Mouse (Mus musculus) spleen, postnatal 10 days (tissue): ENCODE results near the gene Gm42417.
A peak's percentile ranks its signal among the peaks of the same experiment; 100 is the strongest.

Experiments used
- DNase-seq, 2 experiments: peaks; one replicate each; pipeline ENCODE4 v3.0.0; 2021 to 2022; ENCODE audit warnings: low spot score in 2 of 2

The Gm42417 gene

DNA sequence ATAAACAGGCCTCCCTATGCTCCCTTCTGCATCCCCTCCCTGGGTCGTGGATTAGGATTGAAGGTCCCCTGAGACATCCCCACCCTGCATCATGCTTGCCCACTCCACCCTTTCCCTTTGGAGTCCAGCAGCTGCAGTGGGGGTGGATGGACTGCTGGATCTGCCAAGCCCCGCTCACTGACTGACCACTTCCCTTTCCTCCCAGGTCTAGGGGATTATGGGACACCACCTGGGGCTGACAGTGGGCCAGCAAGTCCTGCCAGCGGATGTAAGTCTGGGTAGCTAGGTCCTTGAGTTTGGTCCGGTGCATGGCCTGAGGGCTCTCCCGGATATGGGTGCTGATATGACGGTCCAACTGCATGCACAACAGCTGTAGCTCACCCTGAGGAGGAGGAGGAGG lies 24.9 kb upstream of the Gm42417 start:
- no peak for DNase-seq

GRCm38 (mm10) chr1:36563632-36564031 lies 24.4 kb upstream of the Gm42417 start:
- no peak for DNase-seq

GRCm38 (mm10) chr1:36563197-36563596 lies 24.0 kb upstream of the Gm42417 start:
- DNase-seq, result no peak

DNA sequence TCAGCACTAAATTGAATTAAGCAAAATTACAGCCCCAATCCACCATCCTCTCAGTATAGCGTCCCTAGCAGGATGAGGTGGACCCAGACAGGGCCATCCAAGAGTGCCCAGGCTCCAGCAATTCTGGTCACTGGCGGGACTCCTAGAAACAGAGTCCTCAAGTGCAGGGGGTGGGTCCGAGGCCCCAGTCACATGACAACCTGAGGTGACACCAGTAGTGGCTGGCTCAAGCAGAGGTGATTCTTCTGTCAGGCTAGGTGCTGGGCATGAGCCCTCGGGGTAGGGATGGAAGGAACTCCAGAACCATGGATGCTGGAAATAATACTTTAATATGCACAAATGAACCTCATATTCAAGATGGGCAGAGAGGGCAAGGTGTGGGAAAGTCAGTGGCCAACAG lies 23.2 kb upstream of the Gm42417 start:
- no peak for DNase-seq

DNA sequence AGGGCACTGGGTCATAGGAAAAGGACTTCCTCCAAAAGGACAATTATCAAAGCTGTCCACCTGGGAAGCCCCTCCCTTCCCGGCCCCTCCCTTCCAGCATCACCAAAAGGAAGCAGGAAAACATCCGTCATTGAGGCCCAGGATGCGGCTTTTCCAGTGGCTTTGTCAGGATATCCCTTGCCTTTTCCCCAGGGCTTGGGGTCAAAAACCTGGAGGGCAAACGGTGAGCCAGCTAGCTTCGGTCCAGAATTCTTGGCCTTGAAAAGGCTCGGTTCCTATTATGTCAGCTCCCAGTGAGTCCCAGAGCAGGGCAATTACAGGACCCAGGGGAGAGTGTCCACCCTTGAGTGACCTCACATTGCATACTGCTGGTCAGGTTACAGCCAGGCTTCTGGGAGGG lies 21.7 kb upstream of the Gm42417 start:
- no peak for DNase-seq

DNA sequence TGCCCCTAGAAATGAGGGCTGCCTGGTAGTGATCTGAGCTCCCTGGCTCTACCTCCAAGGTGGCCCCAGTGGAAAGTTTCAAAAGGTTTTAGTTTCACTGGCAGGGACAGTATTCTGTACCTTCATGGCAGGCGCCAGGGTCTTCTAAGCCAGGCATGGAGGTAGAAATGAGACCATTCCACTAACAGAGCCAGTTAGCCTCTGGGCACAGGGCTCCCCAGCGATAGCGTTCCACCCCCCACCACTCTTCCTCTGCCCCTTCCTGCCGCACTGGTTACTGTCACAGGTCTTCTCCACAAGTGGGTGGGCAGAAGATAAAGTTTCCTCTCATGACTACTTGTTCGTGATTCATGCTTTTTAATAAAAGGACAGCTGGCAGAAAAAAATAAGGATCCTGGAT lies 20.7 kb upstream of the Gm42417 start:
- DNase-seq, result no peak

GRCm38 (mm10) chr1:36559256-36559655 lies 20.0 kb upstream of the Gm42417 start:
- no peak for DNase-seq

DNA sequence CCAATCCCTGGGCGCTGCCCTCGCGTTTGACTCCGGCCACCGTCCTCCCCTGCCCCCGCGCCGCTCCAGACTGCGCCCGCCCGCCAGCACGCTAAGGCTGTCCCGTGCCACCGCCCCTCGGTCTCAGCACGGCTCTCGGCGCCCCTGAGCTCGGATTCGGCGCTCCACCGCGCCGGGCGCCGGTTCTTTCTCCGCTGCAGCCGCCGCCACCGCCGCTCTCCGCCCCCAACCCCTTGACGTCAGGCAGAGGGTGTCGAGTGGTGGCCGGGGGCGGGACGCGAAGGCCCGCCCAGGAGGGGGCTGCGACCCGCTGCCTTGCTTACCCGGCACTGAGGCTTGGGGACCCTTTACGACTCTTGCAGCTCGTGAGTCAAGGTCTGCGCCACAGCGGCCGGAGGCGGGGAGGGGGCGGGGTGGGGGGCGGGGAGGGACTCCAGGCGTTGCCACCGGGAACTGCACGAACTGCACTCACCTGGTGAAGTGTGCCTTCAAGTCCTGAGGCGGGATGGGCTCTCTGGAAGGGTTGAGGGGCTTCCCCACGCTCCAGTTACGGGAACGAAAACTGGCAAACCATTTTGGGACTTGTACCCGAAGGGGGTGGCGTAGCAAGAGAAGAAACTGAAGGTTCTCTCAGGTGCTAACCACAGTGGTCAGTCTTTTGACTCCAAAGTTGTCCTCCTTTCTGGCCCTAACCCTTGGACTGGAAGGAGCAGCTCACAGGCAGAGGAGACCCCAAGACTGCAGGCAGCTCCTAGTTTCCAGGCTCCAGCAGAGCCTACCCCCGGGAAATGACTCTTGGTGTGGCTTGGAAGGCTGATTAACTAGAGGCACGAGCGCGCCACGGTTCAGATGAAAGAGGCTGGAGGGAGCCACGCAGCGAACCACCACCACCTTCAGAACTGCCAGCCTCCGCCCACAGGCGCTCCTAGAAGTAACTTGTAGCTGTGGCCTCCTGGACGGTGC lies 19.1 kb upstream of the Gm42417 start, which contains the start of gene Sema4c:
Gene Sema4c (minus strand): TSS at position 319 of the 963 bp plus-strand sequence.
- peak in 1 of 2 experiments; percentile 56 for DNase-seq

DNA sequence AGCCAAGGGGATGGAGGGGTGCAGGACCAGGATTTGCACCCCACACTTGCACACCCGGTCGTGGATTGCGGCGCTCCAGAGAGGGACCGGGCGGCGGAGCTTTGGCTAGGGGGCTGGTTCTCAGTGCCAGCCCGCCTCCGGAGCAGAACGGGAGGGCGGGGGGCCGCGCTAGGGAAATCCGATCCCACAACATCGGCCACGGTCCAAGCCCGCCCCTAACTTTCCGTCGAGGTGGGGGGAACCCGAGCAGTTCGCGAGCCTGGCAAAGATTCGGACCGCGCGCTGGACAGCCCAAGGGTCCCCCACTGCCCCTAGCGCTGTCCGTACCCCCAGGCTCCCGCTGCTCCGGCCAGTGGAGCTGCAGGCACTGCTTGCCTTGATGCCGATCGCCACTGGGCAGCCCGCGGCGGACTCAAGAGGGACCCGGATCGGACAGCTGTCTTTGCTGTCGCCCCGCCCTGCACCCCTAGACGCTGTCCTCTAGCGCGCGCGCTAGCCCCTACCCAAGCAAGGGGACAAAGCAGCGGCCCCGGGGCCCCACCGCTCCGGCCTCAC lies 18.3 kb upstream of the Gm42417 start:
- peak; percentile 30 to 56 for DNase-seq

DNA sequence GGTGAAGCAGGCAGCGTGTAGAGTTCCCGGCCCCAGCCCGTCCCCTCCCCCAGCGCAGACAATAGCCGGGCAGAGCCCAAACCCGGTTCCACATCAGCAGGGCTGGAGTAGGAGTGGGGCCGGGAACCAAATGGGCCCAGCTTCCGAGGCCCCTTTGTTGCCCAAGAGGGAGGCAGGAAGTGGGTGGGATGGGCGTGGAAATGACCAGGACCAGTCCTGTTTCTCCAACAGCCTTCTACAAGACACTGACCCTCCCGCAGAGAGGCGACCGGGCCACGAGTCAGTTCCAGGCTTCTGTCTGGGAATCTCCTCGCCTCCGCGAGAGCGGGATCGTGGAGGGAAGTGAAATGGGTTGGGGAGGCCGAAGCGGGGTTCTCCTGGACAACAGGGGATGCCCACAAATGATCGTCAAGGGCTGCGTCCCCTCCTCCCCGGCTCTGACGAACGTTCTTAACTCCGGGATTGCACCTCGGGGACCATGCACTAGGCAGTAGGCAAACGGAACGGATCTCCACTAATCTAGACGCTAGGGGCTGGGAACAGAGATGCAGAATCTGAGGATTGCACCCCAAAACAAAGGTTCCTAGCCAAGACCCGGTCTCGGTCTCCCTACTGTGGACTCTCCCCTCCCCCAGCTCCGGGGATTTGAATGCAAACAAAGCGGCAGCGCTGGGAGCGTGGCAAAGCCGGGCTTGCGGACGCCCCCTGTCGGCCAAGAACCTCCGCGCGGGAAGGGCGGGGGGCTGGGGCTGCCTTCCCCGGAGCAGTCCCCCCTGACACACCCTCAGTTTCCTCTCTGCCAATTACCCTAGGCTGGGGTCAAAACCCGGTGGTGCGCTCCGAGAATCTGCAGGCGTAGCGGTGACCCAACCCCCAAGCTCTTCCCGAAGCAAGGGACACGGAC lies 17.6 kb upstream of the Gm42417 start:
- peak; percentile 54 to 81 for DNase-seq

- DNase-seq, result no peak
Measured at GRCm38 (mm10) chr1:36555798-36556395, 16.7 kb upstream of the Gm42417 start.

- no peak for DNase-seq
Measured at GRCm38 (mm10) chr1:36554633-36555399, 15.6 kb upstream of the Gm42417 start.

- no peak for DNase-seq
Measured at GRCm38 (mm10) chr1:36552506-36552905, 13.3 kb upstream of the Gm42417 start.

GRCm38 (mm10) chr1:36551904-36552303 lies 12.7 kb upstream of the Gm42417 start:
- no peak for DNase-seq

DNA sequence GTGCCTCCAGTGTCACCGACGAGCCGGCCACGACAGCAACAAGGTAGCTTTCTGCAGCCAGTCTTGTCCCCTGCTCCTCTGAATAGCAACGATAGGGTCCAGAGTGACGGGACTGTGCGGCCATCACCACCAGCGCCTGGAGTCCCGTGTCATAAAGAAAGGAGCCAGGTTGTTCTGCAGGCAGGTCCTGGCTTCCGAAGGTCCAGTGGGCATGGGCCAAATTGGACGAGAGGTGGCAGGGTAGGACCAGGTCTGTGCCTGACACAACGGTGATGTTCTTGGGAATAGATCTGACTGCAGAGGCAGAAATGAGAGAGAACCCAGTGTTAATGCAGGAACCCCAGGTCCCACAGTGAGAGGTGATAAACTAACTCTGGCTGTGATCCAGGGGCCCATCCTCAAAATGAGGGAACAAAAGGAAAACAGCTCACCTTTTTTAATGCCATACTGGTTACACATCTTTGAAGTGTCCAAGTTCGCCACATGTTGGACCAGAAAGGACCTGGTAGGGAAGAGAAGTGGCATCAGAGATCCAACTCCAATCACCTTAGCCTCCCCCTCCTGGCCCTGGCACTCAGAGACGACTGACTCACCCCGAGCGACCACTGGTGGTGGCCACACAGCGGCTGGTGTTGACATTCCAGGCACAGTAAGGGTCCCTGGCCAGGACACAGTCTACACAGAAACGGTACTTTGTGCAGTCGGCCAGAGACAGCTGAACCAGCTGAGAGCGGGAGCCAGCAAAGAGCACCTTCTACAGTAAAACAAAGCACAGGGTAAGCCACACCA lies 11.0 kb upstream of the Gm42417 start:
- no peak for DNase-seq

DNA sequence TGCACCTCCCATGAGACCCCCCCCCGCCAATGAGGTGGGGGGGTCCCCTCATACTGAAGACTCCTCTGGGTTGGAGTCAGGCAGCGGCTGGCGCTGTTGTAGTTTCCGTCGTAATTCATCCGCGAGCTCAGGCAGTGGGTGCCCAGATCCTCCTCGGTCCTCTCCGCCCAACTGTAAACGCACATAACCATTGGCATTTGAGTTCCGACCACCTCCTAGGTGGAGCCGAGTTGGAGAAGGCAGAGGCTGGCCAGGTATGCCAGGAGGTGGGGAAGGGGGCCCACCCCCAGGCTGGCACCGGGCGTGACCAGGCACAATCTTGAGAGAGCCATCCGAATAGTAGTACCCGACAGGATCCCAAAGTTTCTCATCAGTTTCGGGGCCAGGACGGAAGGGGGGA lies 10.3 kb upstream of the Gm42417 start:
- DNase-seq, result no peak

GRCm38 (mm10) chr1:36548771-36549170 lies 9.5 kb upstream of the Gm42417 start:
- DNase-seq, result no peak

DNA sequence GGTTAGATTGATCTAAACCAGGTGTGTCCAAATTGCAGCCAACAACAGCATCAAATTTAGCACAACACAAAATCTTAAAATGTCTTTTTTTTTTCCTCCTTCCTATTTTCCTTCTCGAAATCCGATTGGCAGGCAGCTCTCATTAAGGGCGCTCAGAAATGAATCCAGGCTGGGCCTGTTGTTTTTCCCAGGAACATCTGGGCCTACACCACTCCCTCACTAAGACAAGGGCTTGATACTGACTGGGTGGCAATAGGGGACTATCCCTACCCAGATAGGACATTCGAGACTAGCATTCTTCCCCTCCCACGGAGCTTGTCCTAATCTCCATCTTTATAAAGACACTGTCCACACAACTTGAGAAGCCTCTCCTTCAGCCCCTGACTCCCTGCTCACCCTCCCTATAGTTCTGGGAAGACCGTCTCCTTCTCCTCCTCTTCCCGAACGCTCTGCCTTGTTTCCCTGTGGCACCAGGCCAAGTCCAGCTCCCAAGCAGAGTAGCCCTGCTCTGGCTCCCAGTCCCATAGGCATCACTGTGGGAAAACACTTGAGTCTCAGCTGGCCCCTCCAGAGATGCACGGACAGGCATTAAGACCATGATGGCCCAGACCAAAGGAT lies 8.9 kb upstream of the Gm42417 start:
- DNase-seq, result peak in 1 of 2 experiments; percentile 41

- peak; percentile 87 to 97 for DNase-seq
Measured at GRCm38 (mm10) chr1:36546888-36547471, 7.8 kb upstream of the Gm42417 start, which contains the start of gene Ankrd39. Ankrd39 (minus strand) TSS chr1:36547445.
